Mouse (Mus musculus): ENCODE measurements around the gene Olfr1209. TPM values are rescaled to one million over a fixed set of nuclear protein-coding genes. Genes with fewer than 3 reads are reported as not detected.

Olfr1209 gene
- not detected in 2 replicates for total RNA-seq (2014; fragmentation: Nextera tagmentation)
- total RNA-seq (2017): 0.05 TPM in 1 of 2 replicates, not detected in the other
- 0.07 TPM in 1 of 2 replicates, not detected in the other for polyA plus RNA-seq (2012)

GRCm38 (mm10) chr2:88915057-88915456, at the start of gene Olfr1209:
TSS of gene Olfr1209 (minus strand) at chr2:88915157.
- TF ChIP-seq POLR2AphosphoS5 (IDR thresholded peaks at IDR 0.05; ENCODE audit: insufficient replicate concordance, low read depth, low read length) (no peak), CTCF (IDR thresholded peaks at IDR 0.05; ENCODE audit: low read depth, low read length) (no peak), GATA1 (IDR thresholded peaks at IDR 0.05; ENCODE audit: borderline replicate concordance, low read length) (no peak), GATA2 (IDR thresholded peaks at IDR 0.05; ENCODE audit: borderline replicate concordance, low read depth, low read length) (no peak), TAL1 (conservative IDR thresholded peaks at IDR 0.05; ENCODE audit: low read depth, low read length) (no peak)
- Histone ChIP-seq H3K9me3 (replicated peaks) (no peaks in the 10 kb centered on the region), H3K36me3 (replicated peaks) (no peaks in the 10 kb centered on the region), H3K27me3 (ENCODE audit: insufficient read depth, low read length) (no peaks in the 10 kb centered on the region), H3K4me1 (ENCODE audit: insufficient read depth, low read depth, low read length) (no peaks in the 10 kb centered on the region), H3K4me3 (ENCODE audit: low read depth, low read length) (no peak within 1 kb of the TSS)
- no peak for ATAC-seq (ENCODE audit: extremely low read depth, insufficient number of reproducible peaks, low FRiP score, poor library complexity, severe bottlenecking)
- no peak for DNase-seq (ENCODE audit: low spot score)

GRCm38 (mm10) chr2:88953669-88954068, 38.7 kb upstream of the Olfr1209 start, which contains the start of gene Olfr1212:
TSS of gene Olfr1212 (plus strand) at chr2:88953969.
- Histone ChIP-seq H3K9me3 (replicated peaks) (no peaks in the 10 kb centered on the region), H3K4me3 (ENCODE audit: low read depth, low read length) (no peak within 1 kb of the TSS), H3K36me3 (replicated peaks) (no peaks in the 10 kb centered on the region), H3K4me1 (ENCODE audit: insufficient read depth, low read depth, low read length) (no peaks in the 10 kb centered on the region), H3K27me3 (ENCODE audit: insufficient read depth, low read length) (no peaks in the 10 kb centered on the region)
- DNase-seq (ENCODE audit: low spot score) (no peak), ATAC-seq (ENCODE audit: extremely low read depth, insufficient number of reproducible peaks, low FRiP score, poor library complexity, severe bottlenecking) (no peak)
- TF ChIP-seq CTCF (IDR thresholded peaks at IDR 0.05; ENCODE audit: low read depth, low read length) (no peak), TAL1 (conservative IDR thresholded peaks at IDR 0.05; ENCODE audit: low read depth, low read length) (no peak), GATA2 (IDR thresholded peaks at IDR 0.05; ENCODE audit: borderline replicate concordance, low read depth, low read length) (no peak), GATA1 (IDR thresholded peaks at IDR 0.05; ENCODE audit: borderline replicate concordance, low read length) (no peak), POLR2AphosphoS5 (IDR thresholded peaks at IDR 0.05; ENCODE audit: insufficient replicate concordance, low read depth, low read length) (no peak)

GRCm38 (mm10) chr2:88938011-88938410, 23.1 kb upstream of the Olfr1209 start, which contains the start of gene Olfr1211:
TSS of gene Olfr1211 (minus strand) at chr2:88938111.
- TF ChIP-seq POLR2AphosphoS5 (IDR thresholded peaks at IDR 0.05; ENCODE audit: insufficient replicate concordance, low read depth, low read length) (no peak), CTCF (IDR thresholded peaks at IDR 0.05; ENCODE audit: low read depth, low read length) (no peak)
- ATAC-seq (ENCODE audit: extremely low read depth, insufficient number of reproducible peaks, low FRiP score, poor library complexity, severe bottlenecking) (no peak), DNase-seq (ENCODE audit: low spot score) (no peak)
- H3K27me3 ChIP-seq (ENCODE audit: insufficient read depth, low read length): no peaks in the 10 kb centered on the region
- no peaks in the 10 kb centered on the region for H3K36me3 ChIP-seq (replicated peaks)
- no peaks in the 10 kb centered on the region; the same call in 1 of the 2 replicates for H3K9me3 ChIP-seq (replicated peaks)
- no peak within 1 kb of the TSS for H3K4me3 ChIP-seq (ENCODE audit: low read depth, low read length)
- H3K4me1 ChIP-seq (ENCODE audit: insufficient read depth, low read depth, low read length): no peaks in the 10 kb centered on the region

GRCm38 (mm10) chr2:88902211-88902610, 12.7 kb downstream of the Olfr1209 start, which contains the start of gene Olfr1208:
TSS of gene Olfr1208 (minus strand) at chr2:88902311.
- Histone ChIP-seq H3K4me1 (ENCODE audit: insufficient read depth, low read depth, low read length) (no peaks in the 10 kb centered on the region), H3K4me3 (ENCODE audit: low read depth, low read length) (no peak within 1 kb of the TSS), H3K9me3 (replicated peaks) (0 out of 2 replicates have a peak, but pooled peaks cover 5% of the 10 kb centered on the region), H3K27me3 (ENCODE audit: insufficient read depth, low read length) (no peaks in the 10 kb centered on the region), H3K36me3 (replicated peaks) (no peaks in the 10 kb centered on the region)
- TF ChIP-seq TAL1 (conservative IDR thresholded peaks at IDR 0.05; ENCODE audit: low read depth, low read length): no peak
- no peak for TF ChIP-seq GATA1 (IDR thresholded peaks at IDR 0.05; ENCODE audit: borderline replicate concordance, low read length)
- TF ChIP-seq POLR2AphosphoS5 (IDR thresholded peaks at IDR 0.05; ENCODE audit: insufficient replicate concordance, low read depth, low read length): no peak
- no peak for TF ChIP-seq CTCF (IDR thresholded peaks at IDR 0.05; ENCODE audit: low read depth, low read length)
- TF ChIP-seq GATA2 (IDR thresholded peaks at IDR 0.05; ENCODE audit: borderline replicate concordance, low read depth, low read length): no peak
- DNase-seq (ENCODE audit: low spot score) (no peak), ATAC-seq (ENCODE audit: extremely low read depth, insufficient number of reproducible peaks, low FRiP score, poor library complexity, severe bottlenecking) (no peak)

GRCm38 (mm10) chr2:88862931-88863330, 52.0 kb downstream of the Olfr1209 start, which contains the start of gene Olfr1206:
TSS of gene Olfr1206 (plus strand) at chr2:88863231.
- Histone ChIP-seq H3K27me3 (ENCODE audit: insufficient read depth, low read length) (no peaks in the 10 kb centered on the region), H3K4me3 (ENCODE audit: low read depth, low read length) (no peak within 1 kb of the TSS), H3K9me3 (replicated peaks) (peaks cover 9% of the 10 kb centered on the region), H3K4me1 (ENCODE audit: insufficient read depth, low read depth, low read length) (no peaks in the 10 kb centered on the region), H3K36me3 (replicated peaks) (no peaks in the 10 kb centered on the region)
- no peak for TF ChIP-seq GATA2 (IDR thresholded peaks at IDR 0.05; ENCODE audit: borderline replicate concordance, low read depth, low read length)
- TF ChIP-seq CTCF (IDR thresholded peaks at IDR 0.05; ENCODE audit: low read depth, low read length): no peak
- TF ChIP-seq POLR2AphosphoS5 (IDR thresholded peaks at IDR 0.05; ENCODE audit: insufficient replicate concordance, low read depth, low read length): no peak
- TF ChIP-seq TAL1 (conservative IDR thresholded peaks at IDR 0.05; ENCODE audit: low read depth, low read length): no peak
- no peak for TF ChIP-seq GATA1 (IDR thresholded peaks at IDR 0.05; ENCODE audit: borderline replicate concordance, low read length)
- ATAC-seq (ENCODE audit: extremely low read depth, insufficient number of reproducible peaks, low FRiP score, poor library complexity, severe bottlenecking) (no peak), DNase-seq (ENCODE audit: low spot score) (no peak)

Other genes with a start within 250 kb of the Olfr1209 start
Only the 20 nearest of the 27 such genes appear.
- not detected in 2 replicates for gene Olfr1197, start 182.8 kb downstream of the Olfr1209 start, total RNA-seq (2014; fragmentation: Nextera tagmentation)
- gene Olfr1197, start 182.8 kb downstream of the Olfr1209 start, total RNA-seq (2017): 0.05 TPM in 1 of 2 replicates, not detected in the other
- gene Olfr1197, start 182.8 kb downstream of the Olfr1209 start, polyA plus RNA-seq (2012): not detected in 2 replicates
- gene Olfr1198, start 163.8 kb downstream of the Olfr1209 start, total RNA-seq (2014; fragmentation: Nextera tagmentation): not detected in 2 replicates
- 0.05 TPM in 1 of 2 replicates, not detected in the other for gene Olfr1198, start 163.8 kb downstream of the Olfr1209 start, total RNA-seq (2017)
- gene Olfr1198, start 163.8 kb downstream of the Olfr1209 start, polyA plus RNA-seq (2012): not detected in 2 replicates
- gene Olfr1199, start 154.7 kb downstream of the Olfr1209 start, total RNA-seq (2014; fragmentation: Nextera tagmentation): not detected in 2 replicates
- gene Olfr1199, start 154.7 kb downstream of the Olfr1209 start, total RNA-seq (2017): 0.11 TPM in 1 of 2 replicates, not detected in the other
- not detected in 2 replicates for gene Olfr1199, start 154.7 kb downstream of the Olfr1209 start, polyA plus RNA-seq (2012)
- not detected in 2 replicates for gene Olfr1200, start 144.7 kb downstream of the Olfr1209 start, total RNA-seq (2014; fragmentation: Nextera tagmentation)
- gene Olfr1200, start 144.7 kb downstream of the Olfr1209 start, total RNA-seq (2017): 0.38 TPM in 1 of 2 replicates, not detected in the other
- gene Olfr1200, start 144.7 kb downstream of the Olfr1209 start, polyA plus RNA-seq (2012): not detected in 2 replicates
- gene Olfr1201, start 122.1 kb downstream of the Olfr1209 start, total RNA-seq (2014; fragmentation: Nextera tagmentation): not detected in 2 replicates
- 0.11 and 0.17 TPM in 2 replicates for gene Olfr1201, start 122.1 kb downstream of the Olfr1209 start, total RNA-seq (2017)
- gene Olfr1201, start 122.1 kb downstream of the Olfr1209 start, polyA plus RNA-seq (2012): not detected in 2 replicates
- not detected in 2 replicates for gene Olfr1202, start 100.7 kb downstream of the Olfr1209 start, total RNA-seq (2014; fragmentation: Nextera tagmentation)
- gene Olfr1202, start 100.7 kb downstream of the Olfr1209 start, total RNA-seq (2017): 0.06 and 0.11 TPM in 2 replicates
- not detected in 2 replicates for gene Olfr1202, start 100.7 kb downstream of the Olfr1209 start, polyA plus RNA-seq (2012)
- not detected in 2 replicates for gene Olfr1205, start 85.4 kb downstream of the Olfr1209 start, total RNA-seq (2014; fragmentation: Nextera tagmentation)
- gene Olfr1205, start 85.4 kb downstream of the Olfr1209 start, total RNA-seq (2017): 0.05 TPM in 1 of 2 replicates, not detected in the other
- gene Olfr1205, start 85.4 kb downstream of the Olfr1209 start, polyA plus RNA-seq (2012): not detected in 2 replicates
- gene Olfr1204, start 65.9 kb downstream of the Olfr1209 start, total RNA-seq (2014; fragmentation: Nextera tagmentation): not detected in 2 replicates
- 0.06 and 0.11 TPM in 2 replicates for gene Olfr1204, start 65.9 kb downstream of the Olfr1209 start, total RNA-seq (2017)
- gene Olfr1204, start 65.9 kb downstream of the Olfr1209 start, polyA plus RNA-seq (2012): not detected in 2 replicates
- gene Olfr1206, start 51.9 kb downstream of the Olfr1209 start, total RNA-seq (2014; fragmentation: Nextera tagmentation): not detected in 2 replicates
- 0.16 TPM in 1 of 2 replicates, not detected in the other for gene Olfr1206, start 51.9 kb downstream of the Olfr1209 start, total RNA-seq (2017)
- not detected in 2 replicates for gene Olfr1206, start 51.9 kb downstream of the Olfr1209 start, polyA plus RNA-seq (2012)
- not detected in 2 replicates for gene Olfr1208, start 12.8 kb downstream of the Olfr1209 start, total RNA-seq (2014; fragmentation: Nextera tagmentation)
- gene Olfr1208, start 12.8 kb downstream of the Olfr1209 start, total RNA-seq (2017): 0.11 and 0.17 TPM in 2 replicates
- not detected in 2 replicates for gene Olfr1208, start 12.8 kb downstream of the Olfr1209 start, polyA plus RNA-seq (2012)
- gene Olfr1211, start 23.0 kb upstream of the Olfr1209 start, total RNA-seq (2014; fragmentation: Nextera tagmentation): not detected in 2 replicates
- 0.05 TPM in 1 of 2 replicates, not detected in the other for gene Olfr1211, start 23.0 kb upstream of the Olfr1209 start, total RNA-seq (2017)
- gene Olfr1211, start 23.0 kb upstream of the Olfr1209 start, polyA plus RNA-seq (2012): not detected in 2 replicates
- not detected in 2 replicates for gene Olfr1212, start 38.8 kb upstream of the Olfr1209 start, total RNA-seq (2014; fragmentation: Nextera tagmentation)
- gene Olfr1212, start 38.8 kb upstream of the Olfr1209 start, total RNA-seq (2017): 0.06 and 0.55 TPM in 2 replicates
- not detected in 2 replicates for gene Olfr1212, start 38.8 kb upstream of the Olfr1209 start, polyA plus RNA-seq (2012)
- not detected in 2 replicates for gene Gm13762, start 65.1 kb upstream of the Olfr1209 start, total RNA-seq (2014; fragmentation: Nextera tagmentation)
- gene Gm13762, start 65.1 kb upstream of the Olfr1209 start, total RNA-seq (2017): 0.17 TPM in 1 of 2 replicates, not detected in the other
- gene Gm13762, start 65.1 kb upstream of the Olfr1209 start, polyA plus RNA-seq (2012): not detected in 2 replicates
- not detected in 2 replicates for gene Olfr1214, start 77.5 kb upstream of the Olfr1209 start, total RNA-seq (2014; fragmentation: Nextera tagmentation)
- 0.16 TPM in 1 of 2 replicates, not detected in the other for gene Olfr1214, start 77.5 kb upstream of the Olfr1209 start, total RNA-seq (2017)
- not detected in 2 replicates for gene Olfr1214, start 77.5 kb upstream of the Olfr1209 start, polyA plus RNA-seq (2012)
- not detected in 2 replicates for gene Olfr1215, start 91.8 kb upstream of the Olfr1209 start, total RNA-seq (2014; fragmentation: Nextera tagmentation)
- not detected in 2 replicates for gene Olfr1215, start 91.8 kb upstream of the Olfr1209 start, total RNA-seq (2017)
- not detected in 2 replicates for gene Olfr1215, start 91.8 kb upstream of the Olfr1209 start, polyA plus RNA-seq (2012)
- not detected in 2 replicates for gene Olfr1216, start 103.2 kb upstream of the Olfr1209 start, total RNA-seq (2014; fragmentation: Nextera tagmentation)
- 0.06 TPM in 1 of 2 replicates, not detected in the other for gene Olfr1216, start 103.2 kb upstream of the Olfr1209 start, total RNA-seq (2017)
- not detected in 2 replicates for gene Olfr1216, start 103.2 kb upstream of the Olfr1209 start, polyA plus RNA-seq (2012)
- gene Olfr1217, start 116.9 kb upstream of the Olfr1209 start, total RNA-seq (2014; fragmentation: Nextera tagmentation): not detected in 2 replicates
- gene Olfr1217, start 116.9 kb upstream of the Olfr1209 start, total RNA-seq (2017): 0.12 and 0.16 TPM in 2 replicates
- not detected in 2 replicates for gene Olfr1217, start 116.9 kb upstream of the Olfr1209 start, polyA plus RNA-seq (2012)
- not detected in 2 replicates for gene Olfr1218, start 146.0 kb upstream of the Olfr1209 start, total RNA-seq (2014; fragmentation: Nextera tagmentation)
- 0.23 and 0.27 TPM in 2 replicates for gene Olfr1218, start 146.0 kb upstream of the Olfr1209 start, total RNA-seq (2017)
- not detected in 2 replicates for gene Olfr1218, start 146.0 kb upstream of the Olfr1209 start, polyA plus RNA-seq (2012)
- gene Olfr1219, start 168.4 kb upstream of the Olfr1209 start, total RNA-seq (2014; fragmentation: Nextera tagmentation): not detected in 2 replicates
- 0.22 TPM in 1 of 2 replicates, not detected in the other for gene Olfr1219, start 168.4 kb upstream of the Olfr1209 start, total RNA-seq (2017)
- not detected in 2 replicates for gene Olfr1219, start 168.4 kb upstream of the Olfr1209 start, polyA plus RNA-seq (2012)
- 0.15 TPM in 1 of 2 replicates, not detected in the other for gene Olfr1220, start 191.7 kb upstream of the Olfr1209 start, total RNA-seq (2014; fragmentation: Nextera tagmentation)
- 0.05 and 0.12 TPM in 2 replicates for gene Olfr1220, start 191.7 kb upstream of the Olfr1209 start, total RNA-seq (2017)
- not detected in 2 replicates for gene Olfr1220, start 191.7 kb upstream of the Olfr1209 start, polyA plus RNA-seq (2012)